Mouse (Mus musculus) bone marrow macrophage, adult 2 months (primary cell): ENCODE data around the gene Fyco1.

Experiments
- CTCF ChIP-seq: IDR thresholded peaks from 2 replicates; pipeline ENCODE4 v1.5.1; 2012; ENCODE audit warnings: low read depth, mild to moderate bottlenecking, low read length, moderate library complexity
- POLR2A ChIP-seq: IDR thresholded peaks from 2 replicates; pipeline ENCODE4 v1.6.1; 2012; ENCODE audit warnings: mild to moderate bottlenecking, low read depth, low read length, borderline replicate concordance

- TF ChIP-seq POLR2A (no peak), CTCF (no peak)
Measured at GRCm38 (mm10) chr9:123851713-123852448, at the start of gene Fyco1.
